8 mouse cellular contexts compared by ENCODE assay signal in genomic region chr19:12488205-12488966, GRCm38 (mm10). TPM values are rescaled to one million over a fixed set of nuclear protein-coding genes. Genes with fewer than 3 reads are reported as not detected.
DNase-seq lines count a peak whose midpoint lies in the region; ATAC-seq and TF ChIP-seq lines count a peak whose summit lies in the region.

No protein-coding gene starts in this region.

- DNase-seq in heart, postnatal 10 days: no peak
- no peak for DNase-seq in forebrain, postnatal 0 days
- DNase-seq in limb, embryonic 10.5 days (ENCODE audit: low spot score): no peak
- DNase-seq in midbrain, postnatal 0 days (ENCODE audit: low spot score): no peak
- peak; percentile 69 to 79 for DNase-seq in urinary bladder, postnatal 36 days (ENCODE audit: low spot score in 2 of 2)
- DNase-seq in gastrocnemius, postnatal 10 days: no peak

- TF ChIP-seq CTCF in bone marrow macrophage, adult 2 months (IDR thresholded peaks at IDR 0.05; ENCODE audit: low read depth, low read length): peak; percentile 29
- TF ChIP-seq CTCF in forebrain, postnatal 0 days (IDR thresholded peaks at IDR 0.05; ENCODE audit: low read depth): peak; percentile 77
- peak; percentile 76 for TF ChIP-seq CTCF in midbrain, postnatal 0 days (IDR thresholded peaks at IDR 0.05)

- no peak; the same call in 1 of the 2 replicates for ATAC-seq in heart, embryonic 11.5 days (replicated peaks; ENCODE audit: insufficient number of reproducible peaks, low FRiP score, low TSS enrichment)
- peak; percentile 53 for ATAC-seq in forebrain, postnatal 0 days
- ATAC-seq in midbrain, postnatal 0 days (ENCODE audit: low FRiP score): peak; percentile 39; the same call in 1 of the 2 replicates

- 30% methylated on average over 9 of the region's 9 CpGs for WGBS in heart, embryonic 11.5 days (ENCODE audit: insufficient replicate concordance)
- 13% methylated on average over 9 of the region's 9 CpGs for WGBS in forebrain, postnatal 0 days
- 37% methylated on average over 9 of the region's 9 CpGs for WGBS in limb, embryonic 10.5 days
- 10% methylated on average over 9 of the region's 9 CpGs for WGBS in midbrain, postnatal 0 days

- H3K36me3 ChIP-seq in heart, embryonic 11.5 days (ENCODE audit: control insufficient read depth, insufficient read depth, low read length): no peaks in the 10 kb centered on the region
- peaks cover 59% of the 10 kb centered on the region for H3K36me3 ChIP-seq in forebrain, postnatal 0 days (ENCODE audit: insufficient read depth)
- H3K36me3 ChIP-seq in limb, embryonic 10.5 days: peaks cover 4% of the 10 kb centered on the region; the same call in 1 of the 2 replicates
- H3K36me3 ChIP-seq in midbrain, postnatal 0 days (ENCODE audit: insufficient read depth, low read length): peaks cover 50% of the 10 kb centered on the region

- TF ChIP-seq POLR2A in bone marrow macrophage, adult 2 months (IDR thresholded peaks at IDR 0.05; ENCODE audit: borderline replicate concordance, low read depth, low read length): no peak

- H3K9ac ChIP-seq in heart, embryonic 11.5 days (ENCODE audit: low read depth, low read length): no peak overlapping the region
- no peak overlapping the region for H3K9ac ChIP-seq in forebrain, postnatal 0 days
- no peak overlapping the region for H3K9ac ChIP-seq in midbrain, postnatal 0 days (replicated peaks; ENCODE audit: low read length, poor library complexity, severe bottlenecking)

- no peak overlapping the region for H3K27ac ChIP-seq in heart, embryonic 11.5 days (ENCODE audit: low read depth, low read length)
- H3K27ac ChIP-seq in bone marrow macrophage, adult 2 months (ENCODE audit: insufficient read depth, low read depth, low read length): no peak overlapping the region
- 0 out of 2 replicates have a peak overlapping the region, but pooled peaks have one; percentile 1 for H3K27ac ChIP-seq in forebrain, postnatal 0 days (ENCODE audit: low read depth, low read length)
- H3K27ac ChIP-seq in limb, embryonic 10.5 days: peak overlapping the region; percentile 76
- peak overlapping the region; percentile 51 for H3K27ac ChIP-seq in midbrain, postnatal 0 days (ENCODE audit: low read depth, low read length)

- intact Hi-C loops in heart, postnatal 10 days (cut with DNase I): no loop called here

- H3K4me1 ChIP-seq in heart, embryonic 11.5 days (ENCODE audit: control insufficient read depth, insufficient read depth, low read length): peaks cover 3% of the 10 kb centered on the region; the same call in 1 of the 2 replicates
- peaks cover 31% of the 10 kb centered on the region for H3K4me1 ChIP-seq in bone marrow macrophage, adult 2 months (ENCODE audit: control insufficient read depth, insufficient read depth, low read length)
- H3K4me1 ChIP-seq in forebrain, postnatal 0 days (ENCODE audit: insufficient read depth): peaks cover under 1% of the 10 kb centered on the region; the same call in 1 of the 2 replicates
- H3K4me1 ChIP-seq in limb, embryonic 10.5 days: peaks cover 19% of the 10 kb centered on the region
- H3K4me1 ChIP-seq in midbrain, postnatal 0 days (ENCODE audit: insufficient read depth, low read length): peaks cover 6% of the 10 kb centered on the region

- H3K4me2 ChIP-seq in heart, embryonic 11.5 days: 0 out of 2 replicates have a peak overlapping the region, but pooled peaks have one; percentile 7
- H3K4me2 ChIP-seq in forebrain, postnatal 0 days (ENCODE audit: low read depth): no peak overlapping the region
- no peak overlapping the region for H3K4me2 ChIP-seq in midbrain, postnatal 0 days (ENCODE audit: low read depth, low read length, poor library complexity, severe bottlenecking)

- H3K4me3 ChIP-seq in heart, embryonic 11.5 days (ENCODE audit: low read depth, low read length): no peak overlapping the region
- H3K4me3 ChIP-seq in bone marrow macrophage, adult 2 months (ENCODE audit: insufficient read depth, low read length): no peak overlapping the region
- H3K4me3 ChIP-seq in forebrain, postnatal 0 days (ENCODE audit: low read depth, low read length): no peak overlapping the region
- H3K4me3 ChIP-seq in limb, embryonic 10.5 days: no peak overlapping the region
- no peak overlapping the region for H3K4me3 ChIP-seq in midbrain, postnatal 0 days (ENCODE audit: low read depth, low read length)

- H3K9me3 ChIP-seq in heart, embryonic 11.5 days (replicated peaks; ENCODE audit: control insufficient read depth, low read length): no peaks in the 10 kb centered on the region
- no peaks in the 10 kb centered on the region for H3K9me3 ChIP-seq in forebrain, postnatal 0 days (ENCODE audit: low read length)
- H3K9me3 ChIP-seq in limb, embryonic 10.5 days (replicated peaks): no peaks in the 10 kb centered on the region
- no peaks in the 10 kb centered on the region for H3K9me3 ChIP-seq in midbrain, postnatal 0 days (ENCODE audit: low read length)

- H3K27me3 ChIP-seq in heart, embryonic 11.5 days (ENCODE audit: control insufficient read depth, insufficient read depth, low read length): no peaks in the 10 kb centered on the region
- no peaks in the 10 kb centered on the region for H3K27me3 ChIP-seq in forebrain, postnatal 0 days (ENCODE audit: insufficient read depth, low read length)
- H3K27me3 ChIP-seq in limb, embryonic 10.5 days (ENCODE audit: low read depth, poor library complexity, severe bottlenecking): no peaks in the 10 kb centered on the region
- no peaks in the 10 kb centered on the region for H3K27me3 ChIP-seq in midbrain, postnatal 0 days (ENCODE audit: insufficient read depth, low read length)

RNA-seq across cellular contexts. Expression of gene Dtx4, which starts 12.9 kb away (rescaled TPM):
- 1.3 and 1.8 TPM in 2 replicates for polyA plus RNA-seq in heart, embryonic 11.5 days (2014; fragmentation: Nextera tagmentation; extraction: Ambion mirVana)
- 10 to 100 TPM in 1 of 2 experiments, 1 to 10 TPM in 1; 9.6 to 10.7 TPM for total RNA-seq in heart, postnatal 10 days (2021)
- 18.5 and 19.3 TPM in 2 replicates for polyA plus RNA-seq in bone marrow macrophage, adult 2 months (2012; ENCODE audit: insufficient read depth, insufficient read length, missing spikeins)
- 43.2 and 48.8 TPM in 2 replicates for total RNA-seq in forebrain, postnatal 0 days (2014; rRNA removed)
- polyA plus RNA-seq in forebrain, postnatal 0 days (2015; fragmentation: Nextera tagmentation; extraction: Ambion mirVana): 20.6 and 21.2 TPM in 2 replicates
- 1.8 and 2.3 TPM in 2 replicates for polyA plus RNA-seq in limb, embryonic 10.5 days (2016; fragmentation: Nextera tagmentation; extraction: Ambion mirVana)
- total RNA-seq in midbrain, postnatal 0 days (2014; rRNA removed): 57.5 and 63.1 TPM in 2 replicates
- polyA plus RNA-seq in midbrain, postnatal 0 days (2015; fragmentation: Nextera tagmentation; extraction: Ambion mirVana): 24.3 and 26.3 TPM in 2 replicates
- 10 to 100 TPM; 20.3 to 23.2 TPM for total RNA-seq in gastrocnemius, postnatal 10 days (2021)

RNA-seq across cellular contexts. Expression of gene Mpeg1, which starts 27.8 kb away (rescaled TPM):
- polyA plus RNA-seq in heart, embryonic 11.5 days (2014; fragmentation: Nextera tagmentation; extraction: Ambion mirVana): 0.28 and 0.56 TPM in 2 replicates
- 1 to 10 TPM; 4.8 to 5.3 TPM for total RNA-seq in heart, postnatal 10 days (2021)
- 2,155 and 2,361 TPM in 2 replicates for polyA plus RNA-seq in bone marrow macrophage, adult 2 months (2012; ENCODE audit: insufficient read depth, insufficient read length, missing spikeins)
- total RNA-seq in forebrain, postnatal 0 days (2014; rRNA removed): 3.2 and 3.5 TPM in 2 replicates
- 0.63 and 1.1 TPM in 2 replicates for polyA plus RNA-seq in forebrain, postnatal 0 days (2015; fragmentation: Nextera tagmentation; extraction: Ambion mirVana)
- 0.05 and 0.08 TPM in 2 replicates for polyA plus RNA-seq in limb, embryonic 10.5 days (2016; fragmentation: Nextera tagmentation; extraction: Ambion mirVana)
- total RNA-seq in midbrain, postnatal 0 days (2014; rRNA removed): 2.7 and 4.2 TPM in 2 replicates
- polyA plus RNA-seq in midbrain, postnatal 0 days (2015; fragmentation: Nextera tagmentation; extraction: Ambion mirVana): 0.83 and 0.88 TPM in 2 replicates
- total RNA-seq in gastrocnemius, postnatal 10 days (2021): 1 to 10 TPM; 2.0 to 4.1 TPM

RNA-seq across cellular contexts. Expression of gene Fam111a, which starts 57.2 kb away (rescaled TPM):
- polyA plus RNA-seq in heart, embryonic 11.5 days (2014; fragmentation: Nextera tagmentation; extraction: Ambion mirVana): 26.3 and 30.0 TPM in 2 replicates
- 10 to 100 TPM in 1 of 2 experiments, 1 to 10 TPM in 1; 9.8 to 12.1 TPM for total RNA-seq in heart, postnatal 10 days (2021)
- 101 and 108 TPM in 2 replicates for polyA plus RNA-seq in bone marrow macrophage, adult 2 months (2012; ENCODE audit: insufficient read depth, insufficient read length, missing spikeins)
- 4.3 and 4.4 TPM in 2 replicates for total RNA-seq in forebrain, postnatal 0 days (2014; rRNA removed)
- 2.9 and 3.2 TPM in 2 replicates for polyA plus RNA-seq in forebrain, postnatal 0 days (2015; fragmentation: Nextera tagmentation; extraction: Ambion mirVana)
- 11.5 and 15.4 TPM in 2 replicates for polyA plus RNA-seq in limb, embryonic 10.5 days (2016; fragmentation: Nextera tagmentation; extraction: Ambion mirVana)
- total RNA-seq in midbrain, postnatal 0 days (2014; rRNA removed): 2.3 and 4.2 TPM in 2 replicates
- polyA plus RNA-seq in midbrain, postnatal 0 days (2015; fragmentation: Nextera tagmentation; extraction: Ambion mirVana): 2.4 and 2.7 TPM in 2 replicates
- total RNA-seq in gastrocnemius, postnatal 10 days (2021): 10 to 100 TPM in 1 of 2 experiments, 1 to 10 TPM in 1; 7.3 to 11.2 TPM

Comparison
In these comparisons a context has a peak if more than half of its experiments do, and no peak if none do; other contexts are left out.
1. H3K27ac ChIP-seq: peak in forebrain, postnatal 0 days (single experiment), limb, embryonic 10.5 days (single experiment) and midbrain, postnatal 0 days (single experiment); none in heart, embryonic 11.5 days (single experiment) and bone marrow macrophage, adult 2 months (single experiment).
2. DNase-seq: peak in urinary bladder, postnatal 36 days (2 of 2); none in heart, postnatal 10 days (0 of 2), forebrain, postnatal 0 days (single experiment), limb, embryonic 10.5 days (single experiment), midbrain, postnatal 0 days (single experiment) and gastrocnemius, postnatal 10 days (single experiment).
3. RNA of gene Mpeg1, which starts 27.8 kb away (polyA plus RNA-seq): 2,155 to 2,361 TPM in bone marrow macrophage, adult 2 months; 0.63 to 1.1 TPM in forebrain, postnatal 0 days, 0.83 to 0.88 TPM in midbrain, postnatal 0 days, 0.28 to 0.56 TPM in heart, embryonic 11.5 days and 0.05 to 0.08 TPM in limb, embryonic 10.5 days; every median in the first group is over 1,000 times any median in the second.
4. Peak in every context shown above with its lines, with median percentiles within 50 percentile points of each other: CTCF ChIP-seq.